8 mouse cellular contexts compared by ENCODE assay signal in the genomic region with DNA sequence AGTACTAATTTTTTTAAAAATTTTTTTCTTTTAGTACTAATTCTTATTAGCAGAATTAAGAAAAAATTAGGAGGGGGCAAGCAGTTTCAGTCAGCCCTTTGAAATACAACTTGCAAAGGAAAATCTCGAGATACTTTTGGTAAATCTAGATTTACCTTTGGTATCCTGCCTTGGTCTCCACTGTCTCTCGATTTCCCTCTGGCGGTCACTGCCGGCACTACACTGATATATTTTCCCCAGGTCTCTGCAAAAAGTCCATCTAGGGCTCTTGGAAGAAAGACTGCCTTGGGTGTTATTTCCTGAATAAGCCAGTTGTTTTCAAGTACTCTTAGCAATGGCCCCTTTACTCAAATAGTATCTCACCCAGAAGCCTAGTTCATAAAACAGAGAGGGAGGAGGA.
DNase-seq lines count a peak whose midpoint lies in the region; ATAC-seq and TF ChIP-seq lines count a peak whose summit lies in the region.

No protein-coding gene starts in this region.

- H3K27ac ChIP-seq in CH12.LX (ENCODE audit: insufficient read depth, low read depth) = no peak overlapping the region
- no peak overlapping the region for H3K27ac ChIP-seq in cortical plate, adult 2 months (ENCODE audit: insufficient read depth, low read length)

- dilution Hi-C loops in CH12.LX (cut with MboI; ENCODE audit: extremely low pct_ligation_motif_present, extremely low pct_unique_long_range_greater_than_20kb, low sequenced_read_pairs) = no loop called here

- H3K9ac ChIP-seq in CH12.LX (ENCODE audit: insufficient read depth, low read depth) = no peak overlapping the region

- H3K4me1 ChIP-seq in CH12.LX (ENCODE audit: control insufficient read depth in 1 of 2, insufficient read depth in 2 of 2) = peaks cover 0 to 3% of the 10 kb centered on the region in 2 experiments; a peak in 1 of 4 replicates
- H3K4me1 ChIP-seq in cortical plate, adult 2 months (ENCODE audit: control insufficient read depth, insufficient read depth, low read length) = no peaks in the 10 kb centered on the region; the same call in 1 of the 2 replicates

- H3K79me2 ChIP-seq in CH12.LX (replicated peaks; ENCODE audit: control insufficient read depth, extremely low read depth, insufficient read depth, poor library complexity, severe bottlenecking) = no peaks in the 10 kb centered on the region

- TF ChIP-seq CTCF in CH12.LX (conservative IDR thresholded peaks at IDR 0.05 in 1 of 2, IDR thresholded peaks at IDR 0.05 in 1 of 2; ENCODE audit: low read depth in 2 of 2, low read length in 2 of 2) = peak; percentile 71 to 74; a peak in 3 of 4 replicates
- peak; percentile 78 for TF ChIP-seq CTCF in cortical plate, adult 2 months (IDR thresholded peaks at IDR 0.05; ENCODE audit: extremely low read depth, insufficient read depth, low read length)

- no peak overlapping the region for H3K4me2 ChIP-seq in CH12.LX (ENCODE audit: insufficient read depth, low read depth, poor library complexity, severe bottlenecking)

- no peak overlapping the region for H3K4me3 ChIP-seq in CH12.LX (replicated peaks in 1 of 3; ENCODE audit: low read depth in 2 of 3, low read length in 2 of 3, poor library complexity in 1 of 3)
- no peak overlapping the region for H3K4me3 ChIP-seq in cortical plate, adult 2 months (ENCODE audit: insufficient read depth, low read length)

- in situ Hi-C loops in CH12.LX (cut with MboI; ENCODE audit: low pct_ligation_motif_present, low pct_unique_long_range_greater_than_20kb, low sequenced_read_pairs) = no loop called here

- DNase-seq in CH12.LX (ENCODE audit: extremely low read depth) = peak; percentile 63
- peak; percentile 44 to 89 for DNase-seq in adrenal gland, adult (ENCODE audit: inconsistent age in 2 of 2, low spot score in 1 of 2)
- peak; percentile 84 to 86 for DNase-seq in layer of hippocampus, postnatal 14 days (ENCODE audit: low spot score in 2 of 2)
- peak; percentile 91 for DNase-seq in right cerebral cortex, postnatal 4 days

- no peak for TF ChIP-seq POLR2A in CH12.LX (IDR thresholded peaks at IDR 0.05; ENCODE audit: low read depth, low read length)
- TF ChIP-seq POLR2A in cortical plate, adult 2 months (IDR thresholded peaks at IDR 0.05; ENCODE audit: extremely low read depth, insufficient read depth, low read length) = no peak

- no peaks in the 10 kb centered on the region for H3K36me3 ChIP-seq in CH12.LX (replicated peaks in 1 of 2; ENCODE audit: control insufficient read depth in 1 of 2, insufficient read depth in 1 of 2, low read length in 1 of 2)

- ATAC-seq in granulocyte monocyte progenitor cell, adult 5-6 weeks (replicated peaks; ENCODE audit: poor library complexity, severe bottlenecking) = peak; percentile 78
- peak; percentile 85 for ATAC-seq in megakaryocyte progenitor cell, adult 5-6 weeks (replicated peaks; ENCODE audit: poor library complexity)
- ATAC-seq in erythroblast, adult 5-6 weeks (replicated peaks; ENCODE audit: low FRiP score, poor library complexity, severe bottlenecking) = no peak

- no peak for TF ChIP-seq EP300 in CH12.LX (IDR thresholded peaks at IDR 0.05; ENCODE audit: low read length)

- TF ChIP-seq RAD21 in CH12.LX (IDR thresholded peaks at IDR 0.05; ENCODE audit: low read depth, low read length) = peak; percentile 75

- no peaks in the 10 kb centered on the region for H3K27me3 ChIP-seq in CH12.LX (replicated peaks)

- no peaks in the 10 kb centered on the region for H3K9me3 ChIP-seq in CH12.LX (replicated peaks; ENCODE audit: low read length)

TF ChIP-seq in CH12.LX, 34 proteins besides CTCF, POLR2A, EP300 and RAD21:
- TF ChIP-seq RCOR1 (conservative IDR thresholded peaks at IDR 0.05; ENCODE audit: low read depth, low read length) = no peak
- TF ChIP-seq ETS1 (conservative IDR thresholded peaks at IDR 0.05; ENCODE audit: low read depth, low read length) = no peak
- TF ChIP-seq MAZ (IDR thresholded peaks at IDR 0.05; ENCODE audit: low read depth, low read length) = no peak
- TF ChIP-seq ZC3H11A (IDR thresholded peaks at IDR 0.05; ENCODE audit: low read depth, low read length) = 0 out of 2 replicates have a peak, but pooled peaks have one; percentile 33
- TF ChIP-seq E2F4 (IDR thresholded peaks at IDR 0.05; ENCODE audit: insufficient replicate concordance, low read depth, low read length) = no peak
- TF ChIP-seq UBTF (IDR thresholded peaks at IDR 0.05; ENCODE audit: low read depth, low read length) = no peak
- peak; percentile 84 for TF ChIP-seq SMC3 (IDR thresholded peaks at IDR 0.05; ENCODE audit: low read depth, low read length)
